Mouse (Mus musculus): ENCODE measurements around the gene Rpa1. TPM values are rescaled to one million over a fixed set of nuclear protein-coding genes. Genes with fewer than 3 reads are reported as not detected.
A peak's percentile ranks its signal among the peaks of the same experiment; 100 is the strongest.

Rpa1 gene
- total and polyA plus RNA-seq, 2 experiments, result 10.5 to 21.4 TPM

- Histone ChIP-seq H3K27me3 (ENCODE audit: control insufficient read depth, insufficient read depth, low read length) (no peaks in the 10 kb centered on the region), H3K27ac (replicated peaks; ENCODE audit: insufficient read depth, low read depth, low read length) (no peak overlapping the region), H3K4me3 (ENCODE audit: insufficient read depth, low read depth, low read length) (no peak overlapping the region), H3K9ac (ENCODE audit: low read depth, low read length) (no peak overlapping the region), H3K4me1 (ENCODE audit: control insufficient read depth, insufficient read depth, low read length) (peaks cover 10% of the 10 kb centered on the region), H3K79me2 (ENCODE audit: control insufficient read depth, insufficient read depth, low read length) (no peaks in the 10 kb centered on the region; the same call in 1 of the 2 replicates), H3K36me3 (ENCODE audit: control insufficient read depth, insufficient read depth, low read length) (no peaks in the 10 kb centered on the region)
- DNase-seq (ENCODE audit: extremely low read depth, low read depth, low spot score), result no peak
- 51% methylated on average over 4 of the region's 4 CpGs for WGBS
- no peak for TF ChIP-seq POLR2A (IDR thresholded peaks at IDR 0.05; ENCODE audit: extremely low read depth, insufficient read depth, low read length)
- TF ChIP-seq CTCF (IDR thresholded peaks at IDR 0.05; ENCODE audit: low read depth, low read length), result no peak
Measured at GRCm38 (mm10) chr11:75251006-75251512, 97.1 kb downstream of the Rpa1 start.

GRCm38 (mm10) chr11:75249588-75249987, 98.5 kb downstream of the Rpa1 start:
- Histone ChIP-seq H3K9ac (ENCODE audit: low read depth, low read length) (no peak overlapping the region), H3K4me1 (ENCODE audit: control insufficient read depth, insufficient read depth, low read length) (peaks cover 10% of the 10 kb centered on the region), H3K27me3 (ENCODE audit: control insufficient read depth, insufficient read depth, low read length) (no peaks in the 10 kb centered on the region), H3K4me3 (ENCODE audit: insufficient read depth, low read depth, low read length) (no peak overlapping the region), H3K36me3 (ENCODE audit: control insufficient read depth, insufficient read depth, low read length) (no peaks in the 10 kb centered on the region), H3K79me2 (ENCODE audit: control insufficient read depth, insufficient read depth, low read length) (no peaks in the 10 kb centered on the region; the same call in 1 of the 2 replicates), H3K27ac (replicated peaks; ENCODE audit: insufficient read depth, low read depth, low read length) (no peak overlapping the region)
- WGBS, result 35% methylated on average over 9 of the region's 9 CpGs
- peak; percentile 40 for DNase-seq (ENCODE audit: extremely low read depth, low read depth, low spot score)
- no peak for TF ChIP-seq POLR2A (IDR thresholded peaks at IDR 0.05; ENCODE audit: extremely low read depth, insufficient read depth, low read length)
- TF ChIP-seq CTCF (IDR thresholded peaks at IDR 0.05; ENCODE audit: low read depth, low read length), result no peak

Other genes starting within 250 kb of the Rpa1 start
- 1.1 and 1.8 TPM in 2 replicates for gene Hic1, start 178.8 kb downstream of the Rpa1 start, total RNA-seq (2014; rRNA removed)
- 3.8 and 4.3 TPM in 2 replicates for gene Hic1, start 178.8 kb downstream of the Rpa1 start, polyA plus RNA-seq (2012; rRNA removed)
- 6.7 and 6.9 TPM in 2 replicates for gene Ovca2, start 169.5 kb downstream of the Rpa1 start, total RNA-seq (2014; rRNA removed)
- gene Ovca2, start 169.5 kb downstream of the Rpa1 start, polyA plus RNA-seq (2012; rRNA removed), result 5.7 and 8.0 TPM in 2 replicates
- gene Dph1, start 157.1 kb downstream of the Rpa1 start, total RNA-seq (2014; rRNA removed), result 11.3 and 14.2 TPM in 2 replicates
- 49.1 and 53.5 TPM in 2 replicates for gene Dph1, start 157.1 kb downstream of the Rpa1 start, polyA plus RNA-seq (2012; rRNA removed)
- gene Rtn4rl1, start 154.5 kb downstream of the Rpa1 start, total RNA-seq (2014; rRNA removed), result 1.3 and 2.4 TPM in 2 replicates
- 9.5 and 10.0 TPM in 2 replicates for gene Rtn4rl1, start 154.5 kb downstream of the Rpa1 start, polyA plus RNA-seq (2012; rRNA removed)
- gene Smyd4, start 109 bp upstream of the Rpa1 start, total RNA-seq (2014; rRNA removed), result 1.8 and 2.5 TPM in 2 replicates
- gene Smyd4, start 109 bp upstream of the Rpa1 start, polyA plus RNA-seq (2012; rRNA removed), result 0.93 and 1.1 TPM in 2 replicates
- gene Serpinf1, start 74.4 kb upstream of the Rpa1 start, total RNA-seq (2014; rRNA removed), result 810 and 1,243 TPM in 2 replicates
- gene Serpinf1, start 74.4 kb upstream of the Rpa1 start, polyA plus RNA-seq (2012; rRNA removed), result 891 and 972 TPM in 2 replicates
- 687 and 824 TPM in 2 replicates for gene Serpinf2, start 91.3 kb upstream of the Rpa1 start, total RNA-seq (2014; rRNA removed)
- gene Serpinf2, start 91.3 kb upstream of the Rpa1 start, polyA plus RNA-seq (2012; rRNA removed), result 1,567 and 1,654 TPM in 2 replicates
- gene Wdr81, start 106.4 kb upstream of the Rpa1 start, total RNA-seq (2014; rRNA removed), result 14.4 and 30.4 TPM in 2 replicates
- gene Wdr81, start 106.4 kb upstream of the Rpa1 start, polyA plus RNA-seq (2012; rRNA removed), result 20.3 and 21.5 TPM in 2 replicates
- 121 and 238 TPM in 2 replicates for gene Tlcd2, start 113.4 kb upstream of the Rpa1 start, total RNA-seq (2014; rRNA removed)
- 237 and 265 TPM in 2 replicates for gene Tlcd2, start 113.4 kb upstream of the Rpa1 start, polyA plus RNA-seq (2012; rRNA removed)
- 72.8 and 102 TPM in 2 replicates for gene Prpf8, start 138.5 kb upstream of the Rpa1 start, total RNA-seq (2014; rRNA removed)
- gene Prpf8, start 138.5 kb upstream of the Rpa1 start, polyA plus RNA-seq (2012; rRNA removed), result 59.4 and 63.3 TPM in 2 replicates
- 23.0 and 27.9 TPM in 2 replicates for gene Rilp, start 161.8 kb upstream of the Rpa1 start, total RNA-seq (2014; rRNA removed)
- 29.8 and 32.6 TPM in 2 replicates for gene Rilp, start 161.8 kb upstream of the Rpa1 start, polyA plus RNA-seq (2012; rRNA removed)
- gene Scarf1, start 165.2 kb upstream of the Rpa1 start, total RNA-seq (2014; rRNA removed), result 5.8 and 7.5 TPM in 2 replicates
- 10.3 and 16.9 TPM in 2 replicates for gene Scarf1, start 165.2 kb upstream of the Rpa1 start, polyA plus RNA-seq (2012; rRNA removed)
- 4.1 and 8.9 TPM in 2 replicates for gene Slc43a2, start 183.4 kb upstream of the Rpa1 start, total RNA-seq (2014; rRNA removed)
- gene Slc43a2, start 183.4 kb upstream of the Rpa1 start, polyA plus RNA-seq (2012; rRNA removed), result 5.2 and 8.0 TPM in 2 replicates
- gene Pitpna, start 239.8 kb upstream of the Rpa1 start, total RNA-seq (2014; rRNA removed), result 19.7 and 21.0 TPM in 2 replicates
- gene Pitpna, start 239.8 kb upstream of the Rpa1 start, polyA plus RNA-seq (2012; rRNA removed), result 24.6 and 28.9 TPM in 2 replicates